Mouse (Mus musculus) adrenal gland, postnatal 0 days (tissue): Measurements from ENCODE around the gene Madcam1. TPM values are rescaled to one million over a fixed set of nuclear protein-coding genes. Genes with fewer than 3 reads are reported as not detected.

Source experiments
- polyA plus RNA-seq: library from polyadenylated mRNA; unstranded; fragments of >200 nt; fragmentation: Nextera tagmentation; extraction: Ambion mirVana; gene quantifications from 2 replicates; pipeline ENCODE4 v1.2.1, GENCODE M21; 2015

Gene Madcam1
- polyA plus RNA-seq = 0.43 and 0.80 TPM in 2 replicates

GRCm38 (mm10) chr10:79664131-79664665 lies at the start of gene Madcam1:
Madcam1 (plus strand) TSS chr10:79664559.

GRCm38 (mm10) chr10:79637128-79638110 lies 26.9 kb upstream of the Madcam1 start, which contains the start of gene Shc2:
Shc2 (minus strand) TSS chr10:79637918.

GRCm38 (mm10) chr10:79645711-79646110 lies 18.6 kb upstream of the Madcam1 start, which contains the start of gene Odf3l2:
Odf3l2 (minus strand) TSS chr10:79645738.

GRCm38 (mm10) chr10:79668771-79669575 lies 4.6 kb downstream of the Madcam1 start, which contains the start of gene Tpgs1:
Tpgs1 (plus strand) TSS chr10:79669369.

GRCm38 (mm10) chr10:79681591-79682245 lies 17.4 kb downstream of the Madcam1 start, which contains the start of gene Cdc34:
Cdc34 (plus strand) TSS chr10:79682195.

GRCm38 (mm10) chr10:79688720-79689119 lies 24.4 kb downstream of the Madcam1 start, which contains the start of gene Gzmm:
Gzmm (plus strand) TSS chr10:79689020.

GRCm38 (mm10) chr10:79704065-79704969 lies 40.0 kb downstream of the Madcam1 start, which contains the start of gene Bsg:
Bsg (plus strand) TSS chr10:79704491.

GRCm38 (mm10) chr10:79716254-79716987 lies 52.1 kb downstream of the Madcam1 start, which contains the start of gene Hcn2:
Hcn2 (plus strand) TSS chr10:79716634.

Other genes starting within 250 kb of the Madcam1 start
- not detected in 2 replicates for gene Vmn2r83, start 195.8 kb upstream of the Madcam1 start, polyA plus RNA-seq
- 21.7 and 28.3 TPM in 2 replicates for gene Plpp2, start 130.8 kb upstream of the Madcam1 start, polyA plus RNA-seq
- gene Mier2, start 109.4 kb upstream of the Madcam1 start, polyA plus RNA-seq = 19.1 and 25.1 TPM in 2 replicates
- gene Theg, start 77.2 kb upstream of the Madcam1 start, polyA plus RNA-seq = not detected in 2 replicates
- gene C2cd4c, start 50.5 kb upstream of the Madcam1 start, polyA plus RNA-seq = not detected in 2 replicates
- gene Shc2, start 26.6 kb upstream of the Madcam1 start, polyA plus RNA-seq = 8.9 and 20.6 TPM in 2 replicates
- 0.11 and 0.88 TPM in 2 replicates for gene Odf3l2, start 18.8 kb upstream of the Madcam1 start, polyA plus RNA-seq
- gene Tpgs1, start 4.8 kb downstream of the Madcam1 start, polyA plus RNA-seq = 81.4 and 84.4 TPM in 2 replicates
- 66.5 and 73.9 TPM in 2 replicates for gene Cdc34, start 17.6 kb downstream of the Madcam1 start, polyA plus RNA-seq
- 0.61 and 0.69 TPM in 2 replicates for gene Gzmm, start 24.5 kb downstream of the Madcam1 start, polyA plus RNA-seq
- gene Bsg, start 39.9 kb downstream of the Madcam1 start, polyA plus RNA-seq = 813 and 928 TPM in 2 replicates
- gene Hcn2, start 52.1 kb downstream of the Madcam1 start, polyA plus RNA-seq = 1.6 TPM in 2 replicates
- gene Polrmt, start 82.0 kb downstream of the Madcam1 start, polyA plus RNA-seq = 16.6 and 29.3 TPM in 2 replicates
- 0.15 TPM in 1 of 2 replicates, not detected in the other for gene Fgf22, start 90.5 kb downstream of the Madcam1 start, polyA plus RNA-seq
- 50.8 and 66.1 TPM in 2 replicates for gene Rnf126, start 102.4 kb downstream of the Madcam1 start, polyA plus RNA-seq
- 10.9 and 12.6 TPM in 2 replicates for gene Fstl3, start 112.7 kb downstream of the Madcam1 start, polyA plus RNA-seq
- 0.13 and 0.46 TPM in 2 replicates for gene Prss57, start 126.4 kb downstream of the Madcam1 start, polyA plus RNA-seq
- 72.1 and 96.9 TPM in 2 replicates for gene Palm, start 129.0 kb downstream of the Madcam1 start, polyA plus RNA-seq
- 1.1 TPM in 2 replicates for gene Misp, start 156.4 kb downstream of the Madcam1 start, polyA plus RNA-seq
- 85.9 and 118 TPM in 2 replicates for gene Ptbp1, start 189.9 kb downstream of the Madcam1 start, polyA plus RNA-seq
- gene Prtn3, start 209.9 kb downstream of the Madcam1 start, polyA plus RNA-seq = 8.3 and 10.4 TPM in 2 replicates
- gene Plppr3, start 210.1 kb downstream of the Madcam1 start, polyA plus RNA-seq = 21.3 and 54.6 TPM in 2 replicates
- 8.1 and 10.4 TPM in 2 replicates for gene Elane, start 221.7 kb downstream of the Madcam1 start, polyA plus RNA-seq
- gene Cfd, start 226.3 kb downstream of the Madcam1 start, polyA plus RNA-seq = 0.96 and 5.3 TPM in 2 replicates
- gene Med16, start 244.4 kb downstream of the Madcam1 start, polyA plus RNA-seq = 28.5 and 37.7 TPM in 2 replicates
- gene Gm26602, start 246.3 kb downstream of the Madcam1 start, polyA plus RNA-seq = 8.4 and 15.7 TPM in 2 replicates